Mouse (Mus musculus) thymus, adult 2 months (tissue): Measurements from ENCODE around the gene Klhdc3. TPM values are rescaled to one million over a fixed set of nuclear protein-coding genes. Genes with fewer than 3 reads are reported as not detected.

Source experiments
- DNase-seq: peaks from one replicate; pipeline ENCODE4 v3.0.0; 2021
- H3K27ac ChIP-seq: fragments of 200-500 bp; 2 replicates; pipeline ENCODE4 v1.5.1; 2012; ENCODE audit warnings: low read length, control low read depth; ENCODE audit not compliant: control insufficient read depth, insufficient read depth
- H3K27me3 ChIP-seq: fragments of 200-500 bp; 2 replicates; pipeline ENCODE4 v1.6.1; 2012; ENCODE audit warnings: mild to moderate bottlenecking, low read length, moderate library complexity, mixed read lengths; ENCODE audit not compliant: control insufficient read depth, insufficient read depth
- H3K36me3 ChIP-seq: fragments of 200-500 bp; 2 replicates; pipeline ENCODE4 v1.6.1; 2012; ENCODE audit warnings: mild to moderate bottlenecking, low read length, moderate library complexity; ENCODE audit not compliant: control insufficient read depth, insufficient read depth
- H3K4me1 ChIP-seq: fragments of 200-500 bp; replicated peaks from 2 replicates; pipeline ENCODE4 v1.6.1; 2012; ENCODE audit warnings: low read length; ENCODE audit not compliant: control insufficient read depth, insufficient read depth
- H3K4me3 ChIP-seq: fragments of 200-500 bp; 2 replicates; pipeline ENCODE4 v1.5.1; 2012; ENCODE audit warnings: mild to moderate bottlenecking, low read length, control low read depth, moderate library complexity; ENCODE audit not compliant: control insufficient read depth, insufficient read depth
- CTCF ChIP-seq: fragments of 200-500 bp; IDR thresholded peaks from 2 replicates; pipeline ENCODE4 v1.5.1; 2012; ENCODE audit warnings: mild to moderate bottlenecking, control low read depth, low read length, moderate library complexity, borderline replicate concordance; ENCODE audit not compliant: control insufficient read depth, poor library complexity, insufficient read depth; ENCODE audit errors: extremely low read depth
- POLR2A ChIP-seq: fragments of 200-500 bp; IDR thresholded peaks from 2 replicates; pipeline ENCODE4 v1.6.1; 2012; ENCODE audit warnings: mild to moderate bottlenecking, low read length, control low read depth, moderate library complexity; ENCODE audit not compliant: control insufficient read depth, poor library complexity, insufficient read depth; ENCODE audit errors: extremely low read depth
- WGBS: fragments of 180-500 bp; shearing (Covaris S2); methylation state at CpG from one replicate; pipeline ENCODE4 v1.1.7; 2018; 5-methylcytosine and 5-hydroxymethylcytosine counted together
- polyA plus RNA-seq: library from polyadenylated mRNA; depleted of rRNA; stranded (reverse); fragments of >200 nt; gene quantifications from 2 replicates; pipeline ENCODE4 v1.2.3, GENCODE M21; 2012

Gene Klhdc3
- polyA plus RNA-seq, 1 experiment: 116 TPM

DNA sequence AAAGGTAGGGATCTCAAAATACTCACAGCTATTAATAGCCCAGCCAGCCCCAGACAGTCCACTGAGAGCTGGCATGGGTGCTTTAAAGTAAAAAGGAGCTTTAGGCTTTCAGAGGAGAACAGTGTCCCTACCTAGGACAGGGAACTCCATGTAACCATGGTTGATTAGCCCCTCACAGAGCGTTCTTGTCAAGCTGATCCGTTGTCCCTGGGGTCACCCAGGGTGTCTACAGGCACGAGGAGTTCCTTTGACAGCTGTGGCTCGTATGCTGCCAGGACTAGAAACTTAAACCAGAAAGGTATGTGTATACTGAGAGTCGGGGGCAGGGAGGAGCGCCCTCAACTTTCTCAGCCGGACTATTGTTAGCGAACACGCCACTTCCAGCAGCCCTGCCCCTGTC is 1.8 kb downstream of the Klhdc3 start:
- 88% methylated on average over 9 of the region's 9 CpGs for WGBS
- Histone ChIP-seq H3K4me3 (no peak overlapping the region), H3K27ac (no peak overlapping the region), H3K4me1 (peaks cover 24% of the 10 kb centered on the region), H3K27me3 (no peaks in the 10 kb centered on the region), H3K36me3 (peaks cover 5% of the 10 kb centered on the region; the same call in 1 of the 2 replicates)
- no peak for DNase-seq
- no peak for TF ChIP-seq CTCF
- TF ChIP-seq POLR2A: no peak

DNA sequence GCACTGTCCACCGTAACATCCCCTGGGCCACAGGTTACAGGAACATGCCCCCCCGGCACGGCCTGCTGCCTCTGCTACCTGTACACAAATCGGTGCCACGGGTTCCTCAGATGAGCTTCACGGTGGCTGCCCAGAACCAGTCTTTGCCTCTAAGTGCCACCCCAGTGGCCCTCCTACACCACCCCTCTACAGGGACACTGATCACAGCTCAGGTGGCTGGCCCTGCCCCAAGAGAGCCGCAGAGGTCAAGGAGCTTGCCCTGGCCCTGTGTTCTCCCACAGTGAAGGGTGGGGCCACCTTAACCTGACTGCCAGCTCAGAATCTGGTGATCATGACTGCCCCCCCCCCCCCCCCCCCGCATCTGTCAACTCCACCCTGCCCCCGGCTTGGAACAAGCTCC is 2.3 kb downstream of the Klhdc3 start, which contains the start of gene Mea1:
TSS of gene Mea1 (plus strand) at position 378 of the 400 bp plus-strand sequence.
- no peak for DNase-seq
- Histone ChIP-seq H3K27ac (no peak within 1 kb of the TSS), H3K36me3 (peaks cover 3% of the 10 kb centered on the region; the same call in 1 of the 2 replicates), H3K4me3 (no peak within 1 kb of the TSS), H3K4me1 (peaks cover 26% of the 10 kb centered on the region), H3K27me3 (no peaks in the 10 kb centered on the region)
- TF ChIP-seq POLR2A: no peak
- 92% methylated on average over 9 of the region's 9 CpGs for WGBS

DNA sequence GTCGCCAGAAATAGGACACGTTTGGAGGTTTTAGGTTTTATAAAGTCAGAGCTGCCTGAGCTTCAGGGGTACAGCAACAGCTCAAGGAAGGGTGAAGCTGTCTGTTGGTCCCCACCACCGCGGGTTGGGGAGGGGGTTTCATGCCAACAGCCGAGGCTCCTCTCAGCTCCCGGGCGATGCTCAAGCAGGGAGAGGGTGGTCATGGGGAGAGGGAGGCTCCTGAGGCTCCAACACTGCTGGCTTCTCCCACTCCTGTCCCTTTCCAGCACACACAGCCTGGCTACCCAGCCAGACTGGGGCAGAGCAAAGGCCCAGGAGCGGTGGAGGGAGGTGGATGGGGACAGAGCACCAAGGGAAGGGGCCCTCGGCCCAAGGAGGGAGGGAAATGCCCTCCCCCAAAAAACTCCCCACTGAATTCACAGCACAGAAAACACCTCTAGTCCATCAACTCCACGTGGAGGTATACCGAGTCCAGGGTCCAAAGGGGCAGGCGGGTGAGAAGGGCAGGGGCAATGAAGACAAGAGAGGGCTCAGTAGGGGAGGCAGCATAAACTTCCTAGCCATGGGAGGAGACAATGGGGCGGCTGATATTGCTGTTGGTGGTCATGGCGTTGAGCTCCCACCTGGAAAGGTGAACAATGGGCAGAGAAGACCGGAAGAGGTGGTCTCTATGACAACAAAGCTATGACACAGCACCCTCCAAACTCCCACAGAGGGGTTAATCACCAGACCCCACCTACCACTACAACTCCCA is 6.0 kb downstream of the Klhdc3 start:
- 49% methylated on average over 15 of the region's 15 CpGs for WGBS
- no peak overlapping the region for H3K27ac ChIP-seq

GRCm38 (mm10) chr17:46673850-46674529 is 6.7 kb downstream of the Klhdc3 start, which contains the start of gene Rrp36:
Gene Rrp36, minus strand, starts transcription at chr17:46674352.
- Histone ChIP-seq H3K36me3 (peaks cover 15% of the 10 kb centered on the region; the same call in 1 of the 2 replicates), H3K4me3 (peak within 1 kb of the TSS; percentile 74), H3K4me1 (peaks cover 17% of the 10 kb centered on the region), H3K27me3 (no peaks in the 10 kb centered on the region), H3K27ac (no peak within 1 kb of the TSS)
- TF ChIP-seq POLR2A (peak; percentile 78), CTCF (0 out of 2 replicates have a peak, but pooled peaks have one; percentile 40)
- DNase-seq: peak; percentile 89
- under 1% methylated on average over 43 of the region's 43 CpGs for WGBS

More for the DNA sequence above, 6.0 kb downstream of the Klhdc3 start:
- no peaks in the 10 kb centered on the region for H3K27me3 ChIP-seq
- peak overlapping the region; percentile 74 for H3K4me3 ChIP-seq
- peaks cover 10% of the 10 kb centered on the region; the same call in 1 of the 2 replicates for H3K36me3 ChIP-seq
- no peak for TF ChIP-seq POLR2A
- TF ChIP-seq CTCF: no peak
- no peak for DNase-seq
- H3K4me1 ChIP-seq: peaks cover 24% of the 10 kb centered on the region

DNA sequence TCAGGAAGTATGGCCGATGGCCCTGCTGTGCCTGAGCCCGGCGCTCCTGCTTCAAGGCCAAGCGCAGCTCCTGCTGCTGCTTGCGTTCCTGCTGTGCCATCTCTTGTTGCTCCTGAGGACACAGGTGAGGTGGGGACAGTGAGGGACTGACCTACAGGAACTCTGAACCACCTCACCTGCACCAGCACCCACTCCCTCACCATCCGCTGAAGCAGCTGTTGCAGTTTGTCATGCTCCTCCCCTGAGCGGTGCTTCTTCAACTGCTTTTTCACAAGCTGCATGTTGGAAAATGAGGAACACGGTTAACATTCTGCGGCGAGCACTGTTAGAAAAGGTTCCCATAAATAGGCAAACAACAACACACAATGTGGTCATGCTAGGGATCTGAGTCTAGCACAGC is 10.8 kb downstream of the Klhdc3 start:
- Histone ChIP-seq H3K4me3 (no peak overlapping the region), H3K27me3 (no peaks in the 10 kb centered on the region), H3K27ac (no peak overlapping the region), H3K36me3 (peaks cover 14% of the 10 kb centered on the region; the same call in 1 of the 2 replicates), H3K4me1 (peaks cover 15% of the 10 kb centered on the region)
- 98% methylated on average over 10 of the region's 10 CpGs for WGBS
- TF ChIP-seq POLR2A: no peak
- no peak for TF ChIP-seq CTCF
- no peak for DNase-seq

- Histone ChIP-seq H3K4me1 (peaks cover under 1% of the 10 kb centered on the region), H3K4me3 (no peak overlapping the region), H3K36me3 (peaks cover 14% of the 10 kb centered on the region; the same call in 1 of the 2 replicates), H3K27ac (no peak overlapping the region), H3K27me3 (no peaks in the 10 kb centered on the region)
- WGBS: 95% methylated on average over 16 of the region's 16 CpGs
- no peak for TF ChIP-seq CTCF
- no peak for TF ChIP-seq POLR2A
- no peak for DNase-seq
These were observed 13.0 kb downstream of the Klhdc3 start for GRCm38 (mm10) chr17:46667712-46668111.
